Mouse (Mus musculus) lung, adult 18-20 months (tissue): ENCODE measurements at regions not wholly inside any gene's neighbourhood (a gene's known extent, or its start where the extent isn't known, plus 50 kb on each side); places are given as distances from the start of the nearest gene placed in this dataset.
"Not testable (repeated sequence)": the region's sequence is repeated elsewhere in the genome, so short reads cannot be mapped to it uniquely, and the experiment has no call there.

ENCODE experiments used
- DNase-seq, 2 experiments: peaks; one replicate each; pipeline ENCODE4 v3.0.0; 2022; ENCODE audit warnings: mixed read lengths in 2 of 2

GRCm38 (mm10) chr12:32434506-32435002 is 56.0 kb downstream of the Ccdc71l start:
- no peak for DNase-seq

- no peak for DNase-seq
Measured at GRCm38 (mm10) chr12:32435126-32435525, 56.6 kb downstream of the Ccdc71l start.

DNA sequence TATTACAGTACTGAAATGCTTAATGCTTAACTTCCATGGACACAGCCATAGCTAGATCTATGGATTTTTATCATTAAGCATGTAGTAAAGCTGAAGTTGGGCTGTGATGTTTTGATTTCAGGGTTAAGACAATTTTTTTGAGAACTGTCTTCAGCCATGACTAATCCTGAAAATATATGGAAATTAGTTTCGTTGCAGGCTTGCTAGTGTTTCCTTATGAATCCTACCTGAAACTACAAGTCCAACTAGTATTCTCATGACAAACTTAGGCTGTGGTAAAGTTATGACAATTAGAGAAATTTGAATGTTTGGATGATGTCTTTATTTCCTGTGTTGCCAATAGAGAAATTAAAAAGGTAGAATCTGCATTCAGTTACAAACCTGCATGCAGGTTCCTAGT is 59.7 kb downstream of the Ccdc71l start:
- DNase-seq: no peak

- no peak for DNase-seq
Measured at GRCm38 (mm10) chr12:32444770-32445169, 66.3 kb downstream of the Ccdc71l start.

GRCm38 (mm10) chr12:32445874-32446273 is 67.4 kb downstream of the Ccdc71l start:
- no peak for DNase-seq

DNA sequence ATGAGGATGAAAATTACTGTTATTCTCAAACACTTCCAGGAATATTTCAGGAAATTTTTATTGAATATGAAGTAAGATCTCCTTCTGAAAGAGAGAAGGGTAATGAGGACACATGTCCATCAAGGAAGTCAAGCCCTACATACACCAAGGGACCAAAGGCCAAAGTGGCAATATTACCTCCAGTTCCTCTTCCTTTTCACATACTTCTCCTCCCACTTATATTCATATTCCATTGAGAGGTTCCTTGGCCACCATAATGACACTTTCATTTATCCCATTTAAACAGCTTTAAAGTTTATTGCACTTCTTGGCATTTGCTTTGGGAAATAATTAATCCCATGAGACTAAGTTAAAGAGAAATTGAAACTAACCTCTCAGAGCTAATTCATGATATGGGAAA is 70.9 kb downstream of the Ccdc71l start:
- DNase-seq: no peak

GRCm38 (mm10) chr12:32451226-32451625 is 72.7 kb downstream of the Ccdc71l start:
- DNase-seq: no peak

DNA sequence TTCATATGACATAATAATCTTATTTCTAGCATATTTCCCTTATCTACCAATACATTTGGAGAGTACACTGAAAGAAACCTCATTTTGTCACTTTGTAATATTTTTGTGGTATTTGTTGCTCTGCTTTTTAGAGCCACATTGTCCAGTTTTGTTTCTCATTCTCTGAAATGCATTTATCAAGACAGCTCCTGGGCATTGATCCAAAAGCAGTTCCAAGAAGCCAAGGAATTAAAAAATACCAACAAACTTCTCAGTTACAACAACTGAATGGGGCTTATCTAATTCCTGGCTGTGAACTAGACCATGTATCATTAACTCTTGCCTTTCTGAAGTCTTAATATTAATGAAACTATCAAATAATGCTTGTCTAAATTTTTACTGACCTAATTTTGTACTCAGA is 76.3 kb downstream of the Ccdc71l start:
- no peak for DNase-seq

DNA sequence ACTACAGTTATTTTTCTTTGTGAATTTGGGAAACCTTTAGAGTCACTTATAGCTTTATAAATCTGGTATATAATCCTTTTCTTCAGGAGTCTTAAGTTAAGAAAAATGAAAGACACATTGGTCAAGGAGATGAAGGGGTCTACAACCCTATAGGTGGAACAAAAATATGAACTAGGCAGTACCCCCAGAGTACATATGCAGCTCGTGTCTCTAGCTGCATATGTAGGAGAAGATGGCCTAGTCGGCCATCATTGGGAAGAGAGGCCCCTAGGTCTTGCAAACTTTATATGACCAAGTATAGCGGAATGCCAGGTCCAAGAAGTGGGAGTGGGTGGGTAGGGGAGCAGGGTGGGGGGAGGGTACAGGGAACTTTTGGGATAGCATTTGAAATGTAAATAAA is 76.7 kb downstream of the Ccdc71l start:
- DNase-seq: not testable (repeated sequence)

DNA sequence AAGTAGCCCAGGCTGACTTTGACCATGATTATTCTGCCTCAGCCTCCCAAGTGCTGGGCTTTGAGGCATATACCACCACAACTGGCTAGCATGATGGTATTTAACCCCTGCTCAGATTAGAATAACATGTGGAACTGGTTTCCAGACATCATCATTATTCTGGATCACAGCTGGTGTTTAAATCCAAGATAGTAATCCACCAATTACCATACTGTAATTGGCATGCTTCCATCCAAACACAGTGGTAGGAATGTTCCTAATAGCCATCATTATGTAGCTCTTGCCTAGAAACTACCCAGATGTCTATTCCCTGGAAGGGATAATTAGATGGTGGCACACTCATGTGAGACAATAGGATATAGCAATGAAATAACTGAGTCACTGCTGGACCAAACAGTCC is 77.4 kb downstream of the Ccdc71l start:
- DNase-seq: no peak

DNA sequence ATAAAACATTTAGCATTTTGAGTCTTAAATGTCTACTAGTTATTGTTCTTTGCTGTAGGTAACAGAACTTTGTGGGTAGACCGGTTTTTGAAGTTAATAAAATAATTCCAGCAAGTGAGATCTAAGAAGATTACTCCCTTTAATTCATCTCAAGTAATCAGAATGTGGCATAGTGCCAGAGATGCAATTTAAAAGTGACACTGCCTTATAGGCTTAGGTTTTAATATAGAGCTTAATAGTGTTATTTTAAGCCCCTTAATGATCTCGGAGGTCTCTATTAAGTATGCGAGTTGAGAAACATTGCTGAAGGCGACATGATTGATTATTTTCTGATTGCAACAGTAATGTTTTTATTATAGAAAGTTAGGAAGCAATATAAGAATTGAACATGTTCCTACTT is 78.3 kb downstream of the Ccdc71l start:
- no peak for DNase-seq

DNA sequence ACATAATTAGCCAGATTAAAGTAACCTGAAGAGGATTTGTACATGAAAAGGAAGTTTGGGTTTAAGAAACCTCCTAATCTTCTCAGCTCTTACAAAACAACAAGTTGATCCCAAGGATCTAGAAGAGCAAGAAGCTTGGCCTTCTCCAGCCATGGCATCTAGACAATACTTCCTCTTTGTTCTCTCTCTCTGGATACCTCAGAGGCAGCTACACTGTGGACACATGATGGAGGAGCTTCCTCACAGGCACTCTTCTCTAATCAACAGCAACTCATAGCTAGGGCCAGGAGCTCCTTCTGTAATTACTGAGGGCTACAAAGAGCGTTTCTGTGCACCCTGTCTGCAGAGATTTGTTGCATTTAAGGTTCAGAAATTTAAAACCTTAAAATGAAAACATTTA is 79.9 kb downstream of the Ccdc71l start:
- no peak for DNase-seq

DNA sequence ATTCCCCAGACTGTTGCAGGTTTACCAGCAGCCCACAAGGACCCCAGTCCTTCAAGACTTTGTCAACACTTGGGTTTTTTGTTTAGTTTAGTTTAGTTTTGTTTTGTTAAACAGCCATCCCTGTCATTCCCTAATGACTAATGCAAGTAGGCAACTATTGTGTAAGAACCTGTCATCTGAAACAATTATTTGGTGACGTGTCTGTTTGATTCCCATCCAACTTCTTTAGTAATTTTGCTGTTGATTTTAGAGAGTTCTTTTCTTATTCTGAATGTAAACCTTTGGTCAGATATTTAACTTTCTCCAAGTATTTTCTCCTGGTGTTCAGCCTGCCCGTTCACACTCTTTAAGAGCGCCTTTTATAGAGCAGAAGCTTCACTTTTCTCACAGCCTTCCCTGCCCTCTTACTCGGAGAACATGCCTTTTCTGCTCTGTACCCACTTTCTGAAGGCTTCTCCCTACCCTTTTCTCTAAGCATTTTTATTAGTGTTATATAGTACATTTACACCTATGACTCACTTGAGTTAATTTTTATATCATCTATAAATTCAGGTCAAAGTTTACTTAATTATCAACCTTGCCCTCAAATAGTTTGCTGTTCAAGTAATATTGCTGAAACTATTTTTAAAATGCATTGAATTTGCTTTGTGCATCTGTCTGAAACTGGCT is 82.0 kb downstream of the Ccdc71l start:
- DNase-seq: no peak

DNA sequence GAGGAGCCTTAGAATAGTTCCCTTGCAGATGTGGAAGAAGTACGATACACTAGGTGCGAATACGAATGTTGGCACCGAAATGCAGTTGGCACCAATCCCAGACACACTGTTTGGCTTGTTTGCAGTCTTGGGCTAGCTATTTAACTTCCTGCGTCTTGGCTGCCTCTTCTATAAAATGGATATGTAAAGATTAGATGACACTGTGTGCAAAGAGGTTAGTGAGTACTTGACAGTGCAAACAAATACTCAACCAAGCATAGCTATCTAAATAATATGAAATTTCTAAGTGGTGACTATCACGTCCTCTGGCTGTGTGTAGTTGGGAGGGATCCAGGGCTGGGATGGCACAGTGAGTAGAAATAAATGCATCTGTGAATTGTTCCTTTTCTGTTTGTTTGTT is 86.9 kb downstream of the Ccdc71l start:
- peak; percentile 79 to 83 for DNase-seq

GRCm38 (mm10) chr12:32469863-32470262 is 91.4 kb downstream of the Ccdc71l start:
- DNase-seq: no peak

- no peak for DNase-seq
Measured at GRCm38 (mm10) chr12:32479451-32479850, 100.9 kb downstream of the Ccdc71l start.

DNA sequence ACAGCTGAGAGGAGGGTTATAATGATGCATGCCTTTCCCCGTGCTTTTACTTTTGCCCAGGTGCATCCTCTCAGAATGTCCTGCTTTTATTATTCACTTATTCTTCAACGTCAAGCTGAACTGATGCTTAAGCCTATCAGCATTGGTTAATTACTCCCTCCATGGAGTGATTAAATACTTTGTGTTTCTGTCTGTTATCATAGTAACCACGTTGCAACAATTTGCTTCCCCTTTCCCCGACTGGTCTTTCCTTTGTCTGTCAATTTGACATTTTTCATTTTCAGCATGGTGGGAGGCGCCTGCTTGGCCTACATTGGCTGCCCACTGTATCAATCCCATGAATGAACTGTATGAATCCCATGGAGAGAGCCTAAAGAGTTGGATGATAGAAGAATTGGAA is 101.8 kb downstream of the Ccdc71l start:
- no peak for DNase-seq

DNA sequence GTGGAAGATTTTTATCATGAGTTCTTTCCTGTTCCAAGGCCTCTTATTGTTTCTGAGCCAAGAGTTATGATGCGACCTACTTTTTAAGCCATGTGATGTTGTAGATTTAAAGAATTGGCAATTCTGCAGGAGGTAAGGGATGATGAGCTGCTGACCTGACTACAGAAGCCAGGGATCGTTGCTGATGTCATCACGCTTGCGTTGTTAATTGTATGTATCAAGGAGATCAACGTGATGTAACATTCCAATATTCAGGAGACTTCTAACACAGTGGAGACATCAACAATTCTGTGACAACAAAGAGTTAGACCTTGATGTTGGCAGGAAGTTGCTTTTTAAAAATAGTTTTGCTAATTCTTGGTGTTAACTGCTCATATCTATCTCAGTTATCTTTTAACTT is 102.5 kb downstream of the Ccdc71l start:
- no peak for DNase-seq

GRCm38 (mm10) chr12:32482343-32482742 is 103.8 kb downstream of the Ccdc71l start:
- peak in 1 of 2 experiments; percentile 17 for DNase-seq

- no peak for DNase-seq
Measured at GRCm38 (mm10) chr12:32482777-32483176, 104.3 kb downstream of the Ccdc71l start.

DNA sequence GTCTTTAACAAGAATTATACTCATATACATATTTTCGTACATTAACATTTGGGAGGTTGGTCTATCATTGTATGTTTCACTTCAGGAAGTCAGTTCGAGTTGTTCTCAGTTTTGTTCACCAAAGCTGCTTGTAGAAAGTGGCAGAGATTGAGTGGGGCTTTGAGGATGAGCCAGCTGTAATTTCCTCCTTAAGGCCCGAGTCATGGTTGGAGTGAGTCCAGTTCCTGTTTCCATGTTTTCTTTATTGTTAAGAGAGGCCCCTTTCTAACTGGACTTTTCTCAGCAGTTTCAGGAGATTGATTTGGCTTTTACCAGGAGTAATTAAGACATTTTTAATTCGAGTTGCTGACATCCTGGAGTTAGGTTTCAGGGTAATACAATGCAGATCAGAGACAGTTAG is 107.7 kb downstream of the Ccdc71l start:
- DNase-seq: no peak

GRCm38 (mm10) chr12:32486729-32487128 is 108.2 kb downstream of the Ccdc71l start:
- no peak for DNase-seq

DNA sequence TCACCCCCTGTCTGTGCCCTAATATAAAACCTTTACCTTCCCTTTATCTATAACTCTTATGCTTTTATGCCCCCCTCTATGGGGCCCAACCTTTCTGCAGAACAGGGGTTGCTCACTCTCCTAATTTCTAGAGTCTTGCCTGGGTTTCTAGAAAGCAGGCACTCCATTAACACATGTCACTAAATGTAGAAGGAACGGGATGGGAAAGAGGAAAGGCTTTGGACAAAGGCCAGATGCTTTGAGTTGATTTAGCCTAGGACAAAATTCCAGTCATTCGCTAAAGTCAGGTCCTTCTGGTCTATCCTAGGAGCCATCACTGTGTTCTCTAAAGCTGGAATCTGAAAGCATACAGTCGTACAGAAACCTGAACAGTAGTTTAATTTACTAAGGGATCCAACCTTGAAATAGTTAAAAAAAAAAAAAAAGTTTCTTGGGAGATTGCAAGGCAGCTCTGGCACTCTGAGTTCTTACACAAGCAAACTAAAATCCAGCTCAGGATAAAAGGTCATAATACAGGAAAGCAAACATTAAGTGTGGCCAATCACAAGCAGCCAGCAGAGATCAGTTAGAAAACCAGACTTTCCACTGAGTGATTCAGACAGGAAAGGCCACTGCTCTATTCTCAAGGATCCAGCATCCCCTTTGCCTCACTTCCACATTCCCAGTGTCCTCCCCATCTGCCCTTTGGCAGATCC is 109.5 kb downstream of the Ccdc71l start:
- peak; percentile 9 to 40 for DNase-seq

- DNase-seq: no peak
Measured at GRCm38 (mm10) chr12:32488578-32488892, 110.0 kb downstream of the Ccdc71l start.
